Mouse (Mus musculus) ES-E14 (cell line): ENCODE results near the gene 1700017N19Rik.

ENCODE experiments used
- HCFC1 ChIP-seq: IDR thresholded peaks from 2 replicates; pipeline ENCODE4 v1.6.1; 2012; ENCODE audit warnings: low read length, inconsistent platforms, borderline replicate concordance; ENCODE audit not compliant: insufficient read depth
- MAFK ChIP-seq: IDR thresholded peaks from 2 replicates; pipeline ENCODE4 v1.6.1; 2014; ENCODE audit warnings: mild to moderate bottlenecking, low read depth, low read length, inconsistent platforms; ENCODE audit not compliant: insufficient read depth

DNA sequence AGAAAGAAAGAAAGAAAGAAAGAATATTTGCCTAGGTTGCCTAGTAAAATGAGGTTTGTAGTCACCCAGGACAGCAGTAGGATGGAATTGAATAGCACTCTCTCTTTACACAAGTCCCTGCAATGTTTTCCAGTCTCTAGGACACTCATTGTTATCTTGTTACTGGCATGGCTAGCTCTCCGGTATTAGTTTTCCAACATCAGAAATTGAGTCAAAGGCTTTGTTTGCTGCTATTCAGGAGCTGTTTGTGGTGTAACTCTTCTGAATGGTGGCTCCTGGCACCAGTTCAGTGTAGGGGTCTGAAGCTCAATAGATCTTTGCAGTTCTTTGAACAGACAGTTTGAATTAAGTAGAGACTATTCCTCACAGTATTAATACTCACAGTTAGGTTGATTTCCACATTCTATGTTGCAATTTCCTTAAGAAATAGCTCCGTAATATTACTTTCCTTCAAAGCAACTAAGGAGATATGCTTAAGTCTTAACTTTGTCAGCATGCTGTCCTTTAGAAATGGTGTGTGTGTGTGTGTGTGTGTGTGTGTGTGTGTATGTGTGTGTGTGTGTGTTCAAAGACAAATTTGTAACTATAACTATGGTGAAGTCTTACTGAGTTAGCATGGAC is 71.8 kb downstream of the 1700017N19Rik start:
- TF ChIP-seq HCFC1 (no peak), MAFK (no peak)
